Mouse (Mus musculus): ENCODE results near the gene Asic2. TPM values are rescaled to one million over a fixed set of nuclear protein-coding genes. Genes with fewer than 3 reads are reported as not detected.

Gene Asic2
- polyA plus RNA-seq, 1 experiment from 2014 or later, result 1.6 TPM

DNA sequence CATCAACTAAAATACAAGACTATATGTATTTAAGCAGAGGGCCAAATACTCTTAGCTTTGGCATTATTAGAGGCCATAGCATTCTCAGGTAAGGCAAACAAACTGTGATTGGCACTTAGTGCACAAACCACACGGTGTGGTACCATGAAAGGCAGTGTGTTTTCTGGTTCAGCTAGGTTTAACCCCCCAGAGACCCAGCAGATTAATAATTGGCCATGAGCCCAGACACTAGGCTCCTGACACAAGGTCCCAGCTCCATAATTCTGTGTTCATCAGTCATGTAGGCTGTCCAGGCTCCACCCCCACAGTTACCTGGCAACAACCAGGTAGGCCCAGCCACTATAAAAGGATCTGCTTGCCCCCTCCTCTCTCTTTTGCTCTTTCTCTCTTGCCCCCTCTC is 469.3 kb downstream of the Asic2 start:
- Histone ChIP-seq H3K4me3 (ENCODE audit: low read depth, low read length) (no peak overlapping the region), H3K36me3 (ENCODE audit: control insufficient read depth, insufficient read depth, low read length) (no peaks in the 10 kb centered on the region), H3K9ac (ENCODE audit: low read length) (no peak overlapping the region), H3K27ac (ENCODE audit: low read depth, low read length) (no peak overlapping the region), H3K4me2 (no peak overlapping the region), H3K4me1 (ENCODE audit: control insufficient read depth, insufficient read depth, low read length) (peaks cover 33% of the 10 kb centered on the region; the same call in 1 of the 2 replicates), H3K27me3 (ENCODE audit: control insufficient read depth, insufficient read depth, low read length) (no peaks in the 10 kb centered on the region), H3K9me3 (ENCODE audit: control insufficient read depth, low read length) (no peaks in the 10 kb centered on the region)
- WGBS, result 85% methylated on average over 1 of the region's 1 CpGs
- DNase-seq (ENCODE audit: low spot score, missing footprints) (no peak), ATAC-seq (ENCODE audit: low FRiP score) (no peak)

DNA sequence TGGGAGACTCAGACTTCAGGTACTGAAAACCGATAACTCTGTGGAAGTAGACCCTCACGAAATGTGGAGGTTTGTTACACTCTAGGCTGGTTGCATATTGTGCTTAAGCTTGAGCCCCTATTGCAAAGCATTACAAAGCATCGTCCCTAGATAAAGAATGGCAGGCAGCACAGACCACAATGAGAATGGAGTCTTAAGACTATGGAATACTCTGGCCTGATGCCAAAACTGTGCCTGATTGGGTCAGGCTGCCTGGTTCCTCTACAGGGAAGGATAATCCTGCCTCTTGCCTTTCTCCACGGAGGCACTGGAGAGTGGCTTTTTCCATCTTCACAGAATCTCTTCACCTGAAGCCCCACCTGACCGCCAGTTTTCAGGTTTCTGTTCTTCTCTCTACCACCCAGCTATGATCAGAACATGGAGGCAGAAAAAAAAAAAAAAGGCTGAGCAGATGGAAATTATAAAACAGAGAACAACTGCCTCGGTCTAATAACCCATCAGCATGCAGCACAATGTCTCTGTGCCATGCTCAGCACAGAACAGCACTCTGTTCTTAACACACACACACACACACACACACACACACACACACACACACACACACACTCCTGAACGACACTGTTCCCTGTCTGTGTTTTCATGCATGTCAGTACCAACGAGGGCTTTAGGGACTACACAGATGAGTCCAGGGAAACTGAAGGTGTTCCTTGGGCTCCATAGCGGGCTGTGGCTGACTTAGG is 470.4 kb downstream of the Asic2 start:
- Histone ChIP-seq H3K4me2 (no peak overlapping the region), H3K27ac (ENCODE audit: low read depth, low read length) (no peak overlapping the region), H3K36me3 (ENCODE audit: control insufficient read depth, insufficient read depth, low read length) (no peaks in the 10 kb centered on the region), H3K9me3 (ENCODE audit: control insufficient read depth, low read length) (no peaks in the 10 kb centered on the region), H3K4me3 (ENCODE audit: low read depth, low read length) (no peak overlapping the region), H3K27me3 (ENCODE audit: control insufficient read depth, insufficient read depth, low read length) (no peaks in the 10 kb centered on the region), H3K4me1 (ENCODE audit: control insufficient read depth, insufficient read depth, low read length) (peaks cover 33% of the 10 kb centered on the region; the same call in 1 of the 2 replicates), H3K9ac (ENCODE audit: low read length) (no peak overlapping the region)
- 55% methylated on average over 9 of the region's 9 CpGs for WGBS
- ATAC-seq (ENCODE audit: low FRiP score), result no peak; the same call in 1 of the 2 replicates
- DNase-seq (ENCODE audit: low spot score, missing footprints), result peak; percentile 91

DNA sequence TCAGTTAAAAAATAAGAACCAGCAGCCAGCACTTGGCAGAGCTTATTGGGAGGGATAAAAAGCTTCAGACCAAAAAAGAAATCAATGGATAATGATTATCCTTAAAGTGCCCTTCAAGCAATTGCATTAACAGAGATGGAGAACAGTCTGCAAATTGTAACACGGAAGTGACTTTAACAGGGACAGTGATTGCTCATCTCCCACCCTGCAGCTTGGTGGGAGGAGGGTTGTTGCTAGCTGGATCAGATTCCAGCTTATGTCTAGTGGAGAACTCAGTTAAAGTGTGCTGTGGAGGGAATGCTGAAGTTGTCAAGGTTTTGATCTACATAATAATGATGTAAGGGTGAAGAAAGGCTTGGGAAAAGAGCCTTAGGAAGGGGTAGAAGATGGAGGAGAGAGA is 471.8 kb downstream of the Asic2 start:
- Histone ChIP-seq H3K27ac (ENCODE audit: low read depth, low read length) (no peak overlapping the region), H3K36me3 (ENCODE audit: control insufficient read depth, insufficient read depth, low read length) (no peaks in the 10 kb centered on the region), H3K4me1 (ENCODE audit: control insufficient read depth, insufficient read depth, low read length) (peaks cover 26% of the 10 kb centered on the region; the same call in 1 of the 2 replicates), H3K9ac (ENCODE audit: low read length) (no peak overlapping the region), H3K9me3 (ENCODE audit: control insufficient read depth, low read length) (no peaks in the 10 kb centered on the region), H3K27me3 (ENCODE audit: control insufficient read depth, insufficient read depth, low read length) (no peaks in the 10 kb centered on the region), H3K4me2 (no peak overlapping the region), H3K4me3 (ENCODE audit: low read depth, low read length) (no peak overlapping the region)
- peak; percentile 80 for DNase-seq (ENCODE audit: low spot score, missing footprints)
- ATAC-seq (ENCODE audit: low FRiP score), result no peak
- WGBS, result 56% methylated on average over 1 of the region's 1 CpGs

DNA sequence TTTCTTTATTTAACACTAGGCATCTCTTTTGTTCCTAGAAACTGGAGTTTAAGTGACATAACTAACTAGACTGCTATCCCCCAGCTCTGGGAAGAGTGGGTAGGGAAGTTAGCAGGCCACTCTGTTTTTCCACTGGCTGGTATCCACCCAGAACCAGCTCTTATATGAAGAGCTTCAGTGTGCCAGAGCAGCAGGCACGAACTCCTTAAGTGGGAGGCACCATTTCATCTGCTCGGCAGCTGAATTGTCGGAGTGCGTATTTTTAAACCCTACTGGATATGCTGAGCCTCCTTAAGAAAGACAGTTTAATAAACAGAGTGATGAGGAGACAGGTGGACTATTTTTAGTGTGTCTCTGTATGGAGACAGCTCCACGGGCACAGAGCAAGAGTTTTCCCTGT is 475.9 kb downstream of the Asic2 start:
- 91% methylated on average over 5 of the region's 5 CpGs for WGBS
- Histone ChIP-seq H3K9me3 (ENCODE audit: control insufficient read depth, low read length) (no peaks in the 10 kb centered on the region), H3K4me2 (no peak overlapping the region), H3K27ac (ENCODE audit: low read depth, low read length) (no peak overlapping the region), H3K27me3 (ENCODE audit: control insufficient read depth, insufficient read depth, low read length) (no peaks in the 10 kb centered on the region), H3K4me3 (ENCODE audit: low read depth, low read length) (no peak overlapping the region), H3K36me3 (ENCODE audit: control insufficient read depth, insufficient read depth, low read length) (no peaks in the 10 kb centered on the region), H3K4me1 (ENCODE audit: control insufficient read depth, insufficient read depth, low read length) (peaks cover 5% of the 10 kb centered on the region; the same call in 1 of the 2 replicates), H3K9ac (ENCODE audit: low read length) (no peak overlapping the region)
- DNase-seq (ENCODE audit: low spot score, missing footprints) (no peak), ATAC-seq (ENCODE audit: low FRiP score) (no peak)

DNA sequence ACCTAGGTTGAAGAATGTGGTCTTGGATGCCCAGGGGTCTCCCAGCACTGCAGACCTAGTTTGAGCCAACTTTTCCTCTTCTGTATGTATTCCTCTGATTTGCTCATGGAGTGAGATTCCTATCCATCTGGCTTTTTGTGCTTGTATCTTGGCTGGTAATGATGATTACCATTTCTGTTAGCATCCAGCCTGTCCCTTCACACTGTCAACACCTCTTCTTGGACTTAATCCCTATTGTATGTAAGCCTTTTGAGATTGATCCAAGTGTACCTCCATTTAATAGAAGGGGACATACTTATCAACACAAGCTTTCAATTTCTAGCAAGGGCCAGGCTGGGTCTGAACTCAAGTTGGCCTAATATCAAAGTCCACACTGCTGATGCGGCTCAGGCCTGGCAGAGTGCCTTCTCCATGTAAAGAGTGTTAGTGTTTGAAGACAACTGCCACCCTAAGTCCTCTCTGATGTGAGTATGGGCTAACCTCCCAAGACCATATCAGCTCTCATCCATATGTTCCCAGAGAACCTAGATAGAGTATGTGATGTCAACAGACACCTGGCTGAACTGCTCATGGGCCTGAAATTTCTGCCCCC is 479.0 kb downstream of the Asic2 start:
- Histone ChIP-seq H3K4me1 (ENCODE audit: control insufficient read depth, insufficient read depth, low read length) (no peaks in the 10 kb centered on the region), H3K4me2 (no peak overlapping the region), H3K36me3 (ENCODE audit: control insufficient read depth, insufficient read depth, low read length) (no peaks in the 10 kb centered on the region), H3K9me3 (ENCODE audit: control insufficient read depth, low read length) (no peaks in the 10 kb centered on the region), H3K4me3 (ENCODE audit: low read depth, low read length) (no peak overlapping the region), H3K9ac (ENCODE audit: low read length) (no peak overlapping the region), H3K27me3 (ENCODE audit: control insufficient read depth, insufficient read depth, low read length) (no peaks in the 10 kb centered on the region), H3K27ac (ENCODE audit: low read depth, low read length) (no peak overlapping the region)
- WGBS, result 83% methylated on average over 1 of the region's 1 CpGs
- DNase-seq (ENCODE audit: low spot score, missing footprints) (no peak), ATAC-seq (ENCODE audit: low FRiP score) (no peak)

DNA sequence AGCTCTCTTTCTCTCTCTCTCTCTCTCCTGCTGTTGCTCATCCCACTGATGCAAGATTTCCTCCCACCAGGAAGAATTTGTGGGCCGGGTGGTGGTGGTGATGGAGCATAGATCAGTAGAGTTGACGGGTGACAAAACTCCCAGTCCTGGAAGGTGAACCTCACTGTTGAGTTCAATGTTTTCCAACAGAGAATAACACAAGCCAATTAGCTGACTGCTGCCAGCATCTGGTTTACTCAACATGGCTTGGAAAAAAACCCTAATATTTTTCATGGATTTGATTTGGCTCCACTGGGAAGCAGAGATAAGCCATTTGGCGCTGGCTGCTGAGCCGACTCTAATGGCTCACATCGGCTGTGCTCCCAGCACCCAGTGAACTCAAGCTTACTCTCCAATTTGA is 479.6 kb downstream of the Asic2 start:
- Histone ChIP-seq H3K27ac (ENCODE audit: low read depth, low read length) (no peak overlapping the region), H3K4me1 (ENCODE audit: control insufficient read depth, insufficient read depth, low read length) (no peaks in the 10 kb centered on the region), H3K4me2 (no peak overlapping the region), H3K4me3 (ENCODE audit: low read depth, low read length) (no peak overlapping the region), H3K27me3 (ENCODE audit: control insufficient read depth, insufficient read depth, low read length) (no peaks in the 10 kb centered on the region), H3K36me3 (ENCODE audit: control insufficient read depth, insufficient read depth, low read length) (no peaks in the 10 kb centered on the region), H3K9me3 (ENCODE audit: control insufficient read depth, low read length) (no peaks in the 10 kb centered on the region), H3K9ac (ENCODE audit: low read length) (no peak overlapping the region)
- 84% methylated on average over 5 of the region's 5 CpGs for WGBS
- no peak for ATAC-seq (ENCODE audit: low FRiP score)
- DNase-seq (ENCODE audit: low spot score, missing footprints), result no peak

DNA sequence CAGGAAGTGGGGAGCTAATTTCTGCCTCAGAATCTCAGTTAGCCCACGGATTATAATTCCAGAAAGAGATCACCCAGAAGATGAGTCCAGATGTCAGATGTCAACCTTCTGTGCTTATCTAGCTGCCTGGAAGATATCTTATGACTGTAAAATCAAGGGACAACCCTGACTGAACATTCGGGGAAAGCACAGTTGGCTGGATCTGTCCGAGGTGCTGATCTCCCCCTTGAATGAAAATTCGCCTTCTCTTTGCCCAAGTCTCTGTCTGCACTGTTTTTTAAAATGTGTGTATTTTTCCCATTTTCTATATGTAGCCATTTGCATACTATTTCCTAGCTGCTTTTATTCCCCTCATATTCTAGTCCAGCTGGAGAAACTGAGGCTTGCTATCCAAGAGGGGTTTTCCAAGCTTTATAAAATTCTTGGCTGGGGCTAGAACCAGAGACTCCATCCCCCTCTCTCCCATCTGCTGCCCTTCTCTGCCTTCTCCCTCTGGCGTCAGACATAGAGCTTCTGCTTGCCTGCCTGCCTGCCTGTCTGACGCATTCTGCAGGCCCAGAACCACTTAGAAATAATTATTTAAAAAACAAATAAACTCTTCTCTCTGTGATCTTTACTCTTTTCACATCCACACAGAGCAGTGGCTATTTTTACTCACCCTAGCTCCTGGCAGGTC is 481.9 kb downstream of the Asic2 start:
- ATAC-seq (ENCODE audit: low FRiP score) (no peak), DNase-seq (ENCODE audit: low spot score, missing footprints) (no peak)
- Histone ChIP-seq H3K9me3 (ENCODE audit: control insufficient read depth, low read length) (no peaks in the 10 kb centered on the region), H3K4me3 (ENCODE audit: low read depth, low read length) (no peak overlapping the region), H3K4me1 (ENCODE audit: control insufficient read depth, insufficient read depth, low read length) (no peaks in the 10 kb centered on the region), H3K27me3 (ENCODE audit: control insufficient read depth, insufficient read depth, low read length) (no peaks in the 10 kb centered on the region), H3K4me2 (no peak overlapping the region), H3K9ac (ENCODE audit: low read length) (no peak overlapping the region), H3K27ac (ENCODE audit: low read depth, low read length) (no peak overlapping the region), H3K36me3 (ENCODE audit: control insufficient read depth, insufficient read depth, low read length) (no peaks in the 10 kb centered on the region)
- WGBS, result 21% methylated on average over 6 of the region's 6 CpGs

DNA sequence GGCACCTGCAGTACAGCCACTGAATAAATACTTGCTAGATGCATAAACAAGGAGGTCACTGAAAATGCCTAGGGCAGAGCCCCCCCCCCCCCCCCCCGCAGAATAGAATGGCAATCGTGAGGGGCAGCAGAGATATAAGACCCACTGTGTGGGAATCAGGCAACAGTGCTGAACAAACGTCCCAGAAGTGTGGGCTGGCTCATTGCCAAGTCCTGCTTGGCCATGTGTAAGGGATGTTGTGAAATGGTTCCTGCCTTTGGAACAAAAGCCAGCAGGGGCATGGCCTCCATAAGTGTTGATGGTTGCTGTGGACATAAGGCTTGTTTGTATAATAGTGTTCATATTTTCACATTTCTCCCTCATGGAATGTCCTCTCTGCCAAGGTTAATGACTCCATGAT is 487.1 kb downstream of the Asic2 start:
- Histone ChIP-seq H3K4me3 (ENCODE audit: low read depth, low read length) (no peak overlapping the region), H3K4me1 (ENCODE audit: control insufficient read depth, insufficient read depth, low read length) (no peaks in the 10 kb centered on the region), H3K36me3 (ENCODE audit: control insufficient read depth, insufficient read depth, low read length) (no peaks in the 10 kb centered on the region), H3K9me3 (ENCODE audit: control insufficient read depth, low read length) (no peaks in the 10 kb centered on the region), H3K9ac (ENCODE audit: low read length) (no peak overlapping the region), H3K27me3 (ENCODE audit: control insufficient read depth, insufficient read depth, low read length) (no peaks in the 10 kb centered on the region; the same call in 1 of the 2 replicates), H3K4me2 (no peak overlapping the region), H3K27ac (ENCODE audit: low read depth, low read length) (no peak overlapping the region)
- no peak for DNase-seq (ENCODE audit: low spot score, missing footprints)
- no peak for ATAC-seq (ENCODE audit: low FRiP score)
- 75% methylated on average over 2 of the region's 3 CpGs for WGBS

DNA sequence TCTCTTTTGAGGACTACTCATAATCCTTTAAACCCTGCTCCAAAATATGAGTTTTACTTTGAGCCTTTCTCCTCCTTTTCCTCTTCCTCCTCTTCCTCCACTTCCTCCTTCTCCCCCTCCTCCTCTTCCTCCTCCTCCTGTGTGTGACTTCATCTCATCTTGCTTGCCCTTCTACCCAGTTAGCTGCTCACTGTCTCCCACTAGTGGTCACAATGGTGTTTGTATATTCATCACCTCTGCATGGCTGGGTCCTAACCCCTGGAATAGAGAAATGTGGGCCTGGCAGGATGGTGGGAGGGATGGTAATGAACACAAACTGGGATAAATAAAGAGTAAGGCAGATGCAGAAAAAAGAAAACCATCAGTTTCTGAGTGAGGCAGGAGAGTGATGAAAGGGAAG is 492.0 kb downstream of the Asic2 start:
- DNase-seq (ENCODE audit: low spot score, missing footprints), result no peak
- Histone ChIP-seq H3K36me3 (ENCODE audit: control insufficient read depth, insufficient read depth, low read length) (no peaks in the 10 kb centered on the region), H3K9me3 (ENCODE audit: control insufficient read depth, low read length) (no peaks in the 10 kb centered on the region), H3K27me3 (ENCODE audit: control insufficient read depth, insufficient read depth, low read length) (no peaks in the 10 kb centered on the region; the same call in 1 of the 2 replicates), H3K4me3 (ENCODE audit: low read depth, low read length) (no peak overlapping the region), H3K27ac (ENCODE audit: low read depth, low read length) (no peak overlapping the region), H3K4me1 (ENCODE audit: control insufficient read depth, insufficient read depth, low read length) (no peaks in the 10 kb centered on the region), H3K9ac (ENCODE audit: low read length) (no peak overlapping the region), H3K4me2 (no peak overlapping the region)
- ATAC-seq (ENCODE audit: low FRiP score), result no peak
